Mouse (Mus musculus) hindbrain, postnatal 0 days (tissue): ENCODE data around the gene Rasal3. TPM values are rescaled to one million over a fixed set of nuclear protein-coding genes. Genes with fewer than 3 reads are reported as not detected.

Experiments used
- ATAC-seq: fragments of 200-750 bp; cut with Nextera tagmentation; 2 replicates; pipeline ENCODE4 v1.8.0; 2017; ENCODE audit warnings: mild to moderate bottlenecking, moderate TSS enrichment, moderate library complexity
- DNase-seq: peaks from one replicate; pipeline ENCODE4 v3.0.0-alpha.2; 2015; ENCODE audit warnings: low spot score
- H3K27ac ChIP-seq: fragments of 300-500 bp; sonication (generic); 2 replicates; pipeline ENCODE4 v1.5.1; 2014; ENCODE audit warnings: mild to moderate bottlenecking
- H3K27me3 ChIP-seq: fragments of 300-500 bp; sonication (generic); 2 replicates; pipeline ENCODE4 v1.6.1; 2014; ENCODE audit warnings: low read length, mixed read lengths; ENCODE audit not compliant: insufficient read depth
- H3K36me3 ChIP-seq: fragments of 300-500 bp; sonication (generic); 2 replicates; pipeline ENCODE4 v1.6.1; 2014; ENCODE audit warnings: low read length, mixed read lengths; ENCODE audit not compliant: insufficient read depth
- H3K4me1 ChIP-seq: fragments of 300-500 bp; sonication (generic); 2 replicates; pipeline ENCODE4 v1.6.1; 2014; ENCODE audit warnings: antibody characterized with exemption, low read length, mixed read lengths; ENCODE audit not compliant: insufficient read depth
- H3K4me2 ChIP-seq: fragments of 300-500 bp; sonication (generic); 2 replicates; pipeline ENCODE4 v1.6.1; 2014; ENCODE audit warnings: low read depth, mild to moderate bottlenecking, low read length, moderate library complexity, mixed read lengths
- H3K4me3 ChIP-seq: fragments of 300-500 bp; sonication (generic); 2 replicates; pipeline ENCODE4 v1.5.1; 2014; ENCODE audit warnings: low read length
- H3K9ac ChIP-seq: fragments of 300-500 bp; sonication (generic); replicated peaks from 2 replicates; pipeline ENCODE4 v1.6.1; 2014; ENCODE audit warnings: mild to moderate bottlenecking, low read length, moderate library complexity, mixed read lengths
- H3K9me3 ChIP-seq: fragments of 300-500 bp; sonication (generic); 2 replicates; pipeline ENCODE4 v1.6.1; 2016; ENCODE audit warnings: low read length, mixed read lengths
- CTCF ChIP-seq: IDR thresholded peaks from 2 replicates; pipeline ENCODE4 v1.5.1; 2016; ENCODE audit warnings: antibody characterized with exemption, control low read depth, low read depth
- WGBS: fragments of 180-500 bp; shearing (Covaris S2); extraction: QIAGEN DNeasy Blood & Tissue Kit; methylation state at CpG from one replicate; pipeline ENCODE4 v1.1.7; 2014; 5-methylcytosine and 5-hydroxymethylcytosine counted together
- microRNA-seq, 2 experiments: library from miRNA; unstranded; fragments of <30 nt; microRNA quantifications; one replicate each; pipeline ENCODE4; 2016
- polyA plus RNA-seq: library from polyadenylated mRNA; unstranded; fragments of >200 nt; fragmentation: Nextera tagmentation; extraction: Ambion mirVana; gene quantifications from 2 replicates; pipeline ENCODE4 v1.2.1, GENCODE M21; 2015
- total RNA-seq: library from RNA; depleted of rRNA; stranded (reverse); fragments of >200 nt; gene quantifications from 2 replicates; pipeline ENCODE4 v1.2.3, GENCODE M21; 2014; rRNA removed

The Rasal3 gene
- total and polyA plus RNA-seq, 2 experiments from 2014 or later, result 0.61 to 2.8 TPM

GRCm38 (mm10) chr17:32351269-32351668 is 52.1 kb downstream of the Rasal3 start:
- H3K4me3 ChIP-seq, result no peak overlapping the region
- DNase-seq (no peak), ATAC-seq (no peak)
- no peaks in the 10 kb centered on the region for H3K9me3 ChIP-seq
- no peak overlapping the region for H3K27ac ChIP-seq
- TF ChIP-seq CTCF, result no peak
- 0 out of 2 replicates have a peak, but pooled peaks cover 6% of the 10 kb centered on the region for H3K4me1 ChIP-seq
- H3K4me2 ChIP-seq, result peak overlapping the region; percentile 93; the same call in 1 of the 2 replicates
- peaks cover 24% of the 10 kb centered on the region for H3K36me3 ChIP-seq
- no peaks in the 10 kb centered on the region for H3K27me3 ChIP-seq
- WGBS, result 78% methylated on average over 3 of the region's 3 CpGs
- H3K9ac ChIP-seq, result no peak overlapping the region

- Histone ChIP-seq H3K27me3 (no peaks in the 10 kb centered on the region), H3K27ac (peak within 1 kb of the TSS; percentile 95), H3K4me3 (peak within 1 kb of the TSS; percentile 84), H3K36me3 (peaks cover 16% of the 10 kb centered on the region), H3K9me3 (no peaks in the 10 kb centered on the region), H3K4me1 (0 out of 2 replicates have a peak, but pooled peaks cover 6% of the 10 kb centered on the region), H3K4me2 (peak within 1 kb of the TSS; percentile 93), H3K9ac (peak within 1 kb of the TSS; percentile 93)
- no peak for TF ChIP-seq CTCF
- DNase-seq (peak; percentile 99), ATAC-seq (peak; percentile 96)
- WGBS, result under 1% methylated on average over 37 of the region's 37 CpGs
These were observed 52.9 kb downstream of the Rasal3 start, which contains the start of gene Akap8l for GRCm38 (mm10) chr17:32350382-32350983. Gene Akap8l, minus strand, starts transcription at chr17:32350607.

GRCm38 (mm10) chr17:32349851-32350381 is 53.5 kb downstream of the Rasal3 start:
- no peaks in the 10 kb centered on the region for H3K9me3 ChIP-seq
- H3K4me1 ChIP-seq, result 0 out of 2 replicates have a peak, but pooled peaks cover 6% of the 10 kb centered on the region
- H3K27ac ChIP-seq, result peak overlapping the region; percentile 95
- peak overlapping the region; percentile 93 for H3K9ac ChIP-seq
- no peaks in the 10 kb centered on the region for H3K27me3 ChIP-seq
- TF ChIP-seq CTCF, result 0 out of 2 replicates have a peak, but pooled peaks have one; percentile 4
- peak overlapping the region; percentile 84 for H3K4me3 ChIP-seq
- ATAC-seq (no peak; the same call in none of the 2 replicates), DNase-seq (peak; percentile 56)
- H3K36me3 ChIP-seq, result peaks cover 10% of the 10 kb centered on the region
- peak overlapping the region; percentile 93 for H3K4me2 ChIP-seq
- under 1% methylated on average over 24 of the region's 24 CpGs for WGBS

GRCm38 (mm10) chr17:32349037-32349732 is 54.2 kb downstream of the Rasal3 start:
- peaks cover 6% of the 10 kb centered on the region; the same call in 1 of the 2 replicates for H3K36me3 ChIP-seq
- ATAC-seq (peak; percentile 27; the same call in 1 of the 2 replicates), DNase-seq (peak; percentile 71)
- peak overlapping the region; percentile 93 for H3K9ac ChIP-seq
- 0 out of 2 replicates have a peak, but pooled peaks cover 5% of the 10 kb centered on the region for H3K4me1 ChIP-seq
- H3K9me3 ChIP-seq, result no peaks in the 10 kb centered on the region
- peak overlapping the region; percentile 84 for H3K4me3 ChIP-seq
- no peaks in the 10 kb centered on the region for H3K27me3 ChIP-seq
- H3K27ac ChIP-seq, result peak overlapping the region; percentile 95
- H3K4me2 ChIP-seq, result peak overlapping the region; percentile 93
- TF ChIP-seq CTCF, result peak; percentile 93
- WGBS, result 15% methylated on average over 4 of the region's 4 CpGs

GRCm38 (mm10) chr17:32348406-32348805 is 55.0 kb downstream of the Rasal3 start:
- Histone ChIP-seq H3K4me2 (peak overlapping the region; percentile 93), H3K9me3 (no peaks in the 10 kb centered on the region), H3K27ac (no peak overlapping the region), H3K9ac (no peak overlapping the region), H3K4me3 (peak overlapping the region; percentile 84; the same call in 1 of the 2 replicates), H3K27me3 (no peaks in the 10 kb centered on the region), H3K4me1 (0 out of 2 replicates have a peak, but pooled peaks cover 3% of the 10 kb centered on the region), H3K36me3 (peaks cover 3% of the 10 kb centered on the region)
- TF ChIP-seq CTCF, result no peak
- ATAC-seq, result no peak
- DNase-seq, result no peak
- WGBS, result 88% methylated on average over 2 of the region's 2 CpGs

- no peak overlapping the region for H3K27ac ChIP-seq
- no peaks in the 10 kb centered on the region for H3K9me3 ChIP-seq
- TF ChIP-seq CTCF, result no peak
- H3K4me2 ChIP-seq, result no peak overlapping the region
- ATAC-seq (no peak), DNase-seq (no peak)
- peaks cover 26% of the 10 kb centered on the region for H3K36me3 ChIP-seq
- WGBS, result 85% methylated on average over 1 of the region's 1 CpGs
- no peaks in the 10 kb centered on the region for H3K4me1 ChIP-seq
- no peaks in the 10 kb centered on the region for H3K27me3 ChIP-seq
- H3K9ac ChIP-seq, result no peak overlapping the region
- H3K4me3 ChIP-seq, result no peak overlapping the region
These were observed 62.3 kb downstream of the Rasal3 start for GRCm38 (mm10) chr17:32341102-32341501.

Small RNA genes lying within 50 kb of the gene (microRNA-seq; reads per million reads assigned to microRNA genes)
- gene Gm22201, result 0 reads per million in 2 experiments

Other genes starting within 250 kb of the Rasal3 start
- 56.3 and 68.1 TPM in 2 replicates for gene Notch3, start 236.7 kb downstream of the Rasal3 start, total RNA-seq
- gene Notch3, start 236.7 kb downstream of the Rasal3 start, polyA plus RNA-seq, result 5.8 and 6.5 TPM in 2 replicates
- gene Ephx3, start 214.0 kb downstream of the Rasal3 start, total RNA-seq, result 0.31 and 0.61 TPM in 2 replicates
- gene Ephx3, start 214.0 kb downstream of the Rasal3 start, polyA plus RNA-seq, result 0.48 TPM in 2 replicates
- gene Brd4, start 118.9 kb downstream of the Rasal3 start, total RNA-seq, result 34.3 and 46.5 TPM in 2 replicates
- 60.8 and 73.8 TPM in 2 replicates for gene Brd4, start 118.9 kb downstream of the Rasal3 start, polyA plus RNA-seq
- gene Akap8, start 82.3 kb downstream of the Rasal3 start, total RNA-seq, result 94.4 and 108 TPM in 2 replicates
- gene Akap8, start 82.3 kb downstream of the Rasal3 start, polyA plus RNA-seq, result 66.4 and 75.2 TPM in 2 replicates
- gene Akap8l, start 53.0 kb downstream of the Rasal3 start, total RNA-seq, result 73.6 and 76.3 TPM in 2 replicates
- gene Akap8l, start 53.0 kb downstream of the Rasal3 start, polyA plus RNA-seq, result 95.7 and 103 TPM in 2 replicates
- gene Wiz, start 14.1 kb downstream of the Rasal3 start, total RNA-seq, result 50.4 and 56.8 TPM in 2 replicates
- gene Wiz, start 14.1 kb downstream of the Rasal3 start, polyA plus RNA-seq, result 24.2 and 28.4 TPM in 2 replicates
- gene Pglyrp2, start 20.6 kb upstream of the Rasal3 start, total RNA-seq, result not detected in 2 replicates
- gene Pglyrp2, start 20.6 kb upstream of the Rasal3 start, polyA plus RNA-seq, result not detected in 2 replicates
- gene Cyp4f39, start 49.1 kb upstream of the Rasal3 start, total RNA-seq, result 3.8 and 4.0 TPM in 2 replicates
- 1.3 TPM in 2 replicates for gene Cyp4f39, start 49.1 kb upstream of the Rasal3 start, polyA plus RNA-seq
- gene Cyp4f17, start 102.5 kb upstream of the Rasal3 start, total RNA-seq, result 8.6 and 21.8 TPM in 2 replicates
- 10.5 and 11.5 TPM in 2 replicates for gene Cyp4f17, start 102.5 kb upstream of the Rasal3 start, polyA plus RNA-seq
- 10.5 and 20.3 TPM in 2 replicates for gene Cyp4f16, start 133.0 kb upstream of the Rasal3 start, total RNA-seq
- 14.3 and 16.0 TPM in 2 replicates for gene Cyp4f16, start 133.0 kb upstream of the Rasal3 start, polyA plus RNA-seq
- not detected in 2 replicates for gene Cyp4f37, start 217.7 kb upstream of the Rasal3 start, total RNA-seq
- 0.53 and 0.97 TPM in 2 replicates for gene Cyp4f37, start 217.7 kb upstream of the Rasal3 start, polyA plus RNA-seq